Mouse (Mus musculus): ENCODE measurements at regions not wholly inside any gene's neighbourhood (a gene's known extent, or its start where the extent isn't known, plus 50 kb on each side); places are given as distances from the start of the nearest gene placed in this dataset.

DNA sequence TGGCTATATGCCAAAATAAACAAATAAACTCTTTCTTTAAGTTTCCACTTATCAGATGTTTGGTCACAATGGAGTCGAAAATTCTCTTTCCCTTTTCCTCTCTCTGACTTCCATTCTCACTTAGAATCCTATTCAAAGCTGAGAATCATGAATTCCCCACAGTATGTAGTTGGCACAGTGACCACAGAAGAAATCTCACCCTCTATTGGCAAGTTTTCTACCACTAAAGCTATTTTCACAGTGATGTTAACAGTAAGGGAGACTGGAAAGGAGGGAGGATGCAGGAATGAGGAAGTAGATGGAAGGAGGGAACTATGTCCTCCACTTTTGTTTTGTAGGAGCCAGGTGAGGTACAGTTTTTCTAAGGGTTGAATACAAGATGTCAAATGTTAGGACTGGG, 431.2 kb upstream of the Tbl1xr1 start:
- TF ChIP-seq HCFC1 (IDR thresholded peaks at IDR 0.05; ENCODE audit: low read depth, low read length): no peak
- no peak for TF ChIP-seq CTCF (IDR thresholded peaks at IDR 0.05 in 2 of 3, conservative IDR thresholded peaks at IDR 0.05 in 1 of 3; ENCODE audit: control insufficient read depth in 1 of 3, insufficient read depth in 1 of 3, low read depth in 2 of 3, low read length in 3 of 3, poor library complexity in 1 of 3, severe bottlenecking in 1 of 3)
- no peak for TF ChIP-seq RCOR1 (IDR thresholded peaks at IDR 0.05; ENCODE audit: low read depth, low read length)
- no peak for TF ChIP-seq POLR2A (IDR thresholded peaks at IDR 0.05; ENCODE audit: control insufficient read depth in 1 of 2, insufficient read depth in 1 of 2, low read depth in 1 of 2, low read length in 2 of 2, poor library complexity in 1 of 2)
- no peak for TF ChIP-seq SIN3A (IDR thresholded peaks at IDR 0.05; ENCODE audit: low read length)
- no peak for TF ChIP-seq USF1 (IDR thresholded peaks at IDR 0.05; ENCODE audit: low read depth, low read length)
- no peak for TF ChIP-seq MEF2A (IDR thresholded peaks at IDR 0.05; ENCODE audit: extremely low read depth, insufficient replicate concordance, low read depth, low read length, poor library complexity, severe bottlenecking)
- TF ChIP-seq JUND (IDR thresholded peaks at IDR 0.05; ENCODE audit: low read depth, low read length): no peak
- no peak for TF ChIP-seq POLR2AphosphoS5 (IDR thresholded peaks at IDR 0.05; ENCODE audit: borderline replicate concordance, low read depth, low read length)
- no peak for TF ChIP-seq EP300 (IDR thresholded peaks at IDR 0.05; ENCODE audit: low read depth in 1 of 2, low read length in 2 of 2)
- TF ChIP-seq USF2 (IDR thresholded peaks at IDR 0.05; ENCODE audit: borderline replicate concordance in 1 of 2, insufficient read depth in 1 of 2, low read depth in 1 of 2, low read length in 2 of 2): no peak
- TF ChIP-seq TCF12 (IDR thresholded peaks at IDR 0.05; ENCODE audit: low read depth, low read length): no peak
- no peak for TF ChIP-seq GATA1 (IDR thresholded peaks at IDR 0.05; ENCODE audit: low read depth, low read length)
- no peak for TF ChIP-seq NRF1 (IDR thresholded peaks at IDR 0.05; ENCODE audit: insufficient read depth, low read depth, low read length, poor library complexity, severe bottlenecking)

All from MEL (cell line).